Mouse (Mus musculus) frontal cortex, postnatal 36 days (tissue): ENCODE measurements around the gene Kcnh1.
A peak's percentile ranks its signal among the peaks of the same experiment; 100 is the strongest.

ENCODE experiments used
- DNase-seq, 2 experiments: peaks; one replicate each; pipeline ENCODE4 v3.0.0; 2022; ENCODE audit warnings: low spot score in 2 of 2

The Kcnh1 gene

DNA sequence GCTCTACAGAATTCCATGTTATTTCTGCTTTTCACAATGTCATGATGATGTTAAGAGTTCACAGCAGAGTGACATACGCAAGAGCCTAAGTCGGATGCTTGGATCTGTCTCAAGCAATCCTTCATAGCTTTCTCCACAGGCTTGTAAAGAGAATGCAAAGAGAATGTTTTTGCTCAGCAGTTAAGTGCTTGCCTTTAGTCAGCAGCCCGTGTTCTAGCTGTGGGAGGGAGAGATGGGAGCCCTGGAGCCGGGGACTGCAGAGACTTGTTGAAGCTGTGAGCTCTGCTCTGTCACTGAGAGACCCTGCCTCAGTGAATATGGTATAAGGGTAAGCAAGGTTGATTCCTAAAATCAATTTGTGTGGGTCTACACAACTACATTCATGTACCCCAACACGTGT, 78.3 kb downstream of the Kcnh1 start:
- no peak for DNase-seq

- DNase-seq, result peak in 1 of 2 experiments; percentile 62
Observed at GRCm38 (mm10) chr1:192269911-192270310, 79.3 kb downstream of the Kcnh1 start.

DNA sequence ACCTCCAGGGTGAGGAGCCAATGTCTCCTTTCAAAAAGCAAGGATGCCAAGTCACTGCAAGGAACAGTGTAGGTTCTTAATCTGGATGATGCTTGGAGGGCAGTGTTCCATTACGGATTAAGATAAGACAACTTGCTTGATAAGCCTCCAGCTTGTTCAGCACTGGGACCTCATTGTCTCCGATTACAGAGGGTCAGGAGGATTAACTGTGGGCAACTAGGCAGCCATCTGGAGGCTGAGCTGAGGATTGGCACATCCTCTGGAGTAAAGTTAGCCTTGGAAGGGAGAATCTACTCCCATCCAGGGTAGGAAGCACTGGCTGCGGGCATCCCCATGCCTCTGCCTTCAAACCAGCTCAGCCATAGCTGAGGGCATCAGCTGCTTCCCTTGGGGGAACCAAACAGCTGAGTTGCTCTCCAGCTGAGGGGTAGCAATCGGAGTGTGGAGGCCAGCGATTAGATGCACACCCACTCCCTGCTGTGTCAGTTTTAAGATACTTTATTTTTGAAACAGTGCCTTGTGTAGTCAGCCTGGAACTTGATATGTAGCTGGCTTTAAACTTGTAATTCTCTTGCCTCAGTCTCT, 87.3 kb downstream of the Kcnh1 start:
- no peak for DNase-seq

DNA sequence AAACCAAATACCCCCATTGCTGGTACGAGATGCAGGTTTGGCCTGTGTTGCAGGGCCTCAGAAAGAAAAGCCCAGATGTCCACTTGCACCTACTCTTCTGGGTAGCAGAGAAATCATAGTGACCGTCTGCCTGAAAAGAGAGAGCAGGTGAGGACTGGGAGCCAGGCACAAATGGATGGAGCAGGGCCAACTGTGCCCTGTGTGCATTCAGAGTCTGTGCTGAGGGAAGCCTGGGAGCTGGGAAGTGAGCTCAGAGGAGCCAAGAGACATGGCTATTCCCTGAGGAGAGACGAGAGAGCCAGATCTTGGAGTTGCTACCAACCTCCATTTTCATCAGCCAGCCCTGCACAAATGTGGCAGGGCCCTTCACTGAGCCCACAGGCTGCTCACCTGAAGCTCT, 93.8 kb downstream of the Kcnh1 start:
- no peak for DNase-seq

DNA sequence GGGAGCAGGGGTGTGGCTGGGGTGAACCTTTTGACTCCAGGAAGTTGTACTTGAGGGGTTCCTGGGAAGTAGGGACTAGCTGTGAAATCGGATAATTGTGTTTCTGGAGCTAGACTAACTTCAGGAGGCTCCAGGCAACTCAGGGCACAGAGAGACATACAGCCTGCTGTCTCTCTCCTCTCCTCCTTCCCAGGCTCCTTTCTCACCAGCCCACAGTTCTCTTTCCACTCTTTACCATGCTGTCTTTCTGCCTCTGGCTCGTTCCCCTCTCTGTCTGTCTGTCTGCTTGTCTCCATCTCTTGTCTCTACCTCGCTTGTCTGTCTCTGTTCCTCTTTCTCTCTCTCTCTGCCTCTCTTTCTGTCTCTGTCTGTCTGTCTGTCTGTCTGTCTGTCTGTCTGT, 94.4 kb downstream of the Kcnh1 start:
- no peak for DNase-seq

DNA sequence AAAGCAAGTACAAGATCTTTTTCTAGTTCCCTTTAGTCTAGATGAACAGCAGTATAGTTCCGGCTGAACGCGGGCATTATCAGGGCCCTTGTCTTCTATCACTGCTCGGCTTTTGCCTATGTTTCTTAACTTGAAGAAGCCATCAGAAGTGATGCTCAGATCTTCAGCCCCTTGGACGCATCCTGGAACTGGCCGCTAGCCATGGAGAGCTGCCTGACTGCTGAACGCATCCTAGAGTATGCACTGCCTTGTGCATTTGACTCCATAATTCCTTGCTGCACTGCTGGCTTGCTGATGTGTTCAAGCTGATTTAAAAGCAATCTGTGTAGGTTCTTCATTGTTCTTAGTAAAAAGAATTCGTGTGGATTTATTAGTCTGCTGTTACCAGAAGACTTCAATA, 97.9 kb downstream of the Kcnh1 start:
- no peak for DNase-seq

GRCm38 (mm10) chr1:192291286-192291685, 100.7 kb downstream of the Kcnh1 start:
- no peak for DNase-seq

DNA sequence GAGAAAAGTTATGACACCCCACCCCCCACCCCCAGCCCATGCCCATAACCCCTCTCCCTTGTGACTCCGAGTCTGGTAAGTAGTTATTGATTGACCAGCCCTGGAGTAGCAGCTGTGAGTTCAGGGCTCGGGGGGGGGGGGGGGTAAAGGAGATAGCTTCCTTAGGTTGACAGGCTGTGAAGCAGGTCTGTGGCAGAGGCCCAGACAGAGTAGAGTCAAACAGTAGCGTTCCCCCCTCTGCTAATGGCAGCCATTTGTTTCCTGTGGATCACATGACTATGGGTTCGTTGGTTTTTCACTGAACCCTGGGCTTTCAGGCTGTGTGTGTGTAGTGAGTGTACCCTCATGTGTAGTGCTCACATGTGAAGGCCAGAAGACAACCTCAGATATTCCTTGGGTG, 102.8 kb downstream of the Kcnh1 start:
- no peak for DNase-seq

DNA sequence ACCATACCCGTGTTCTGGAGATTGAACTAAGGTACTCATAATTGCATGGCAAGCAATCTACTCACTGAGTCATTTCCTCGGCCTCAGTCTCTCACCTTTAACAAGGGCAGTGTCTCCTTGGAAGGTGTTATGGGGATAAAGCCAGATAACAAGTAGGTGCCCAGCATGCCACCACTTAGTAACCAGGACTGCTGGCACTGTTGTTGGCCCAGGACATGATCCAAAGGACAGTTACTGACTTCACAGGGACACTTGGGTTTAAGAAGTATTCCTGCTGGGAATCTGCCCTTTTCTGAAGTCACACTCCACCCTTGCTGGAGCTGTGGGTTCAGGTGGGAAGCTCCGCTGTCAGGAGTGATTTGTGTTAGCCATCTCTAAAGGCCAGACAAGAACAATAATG, 103.3 kb downstream of the Kcnh1 start:
- DNase-seq, result no peak

DNA sequence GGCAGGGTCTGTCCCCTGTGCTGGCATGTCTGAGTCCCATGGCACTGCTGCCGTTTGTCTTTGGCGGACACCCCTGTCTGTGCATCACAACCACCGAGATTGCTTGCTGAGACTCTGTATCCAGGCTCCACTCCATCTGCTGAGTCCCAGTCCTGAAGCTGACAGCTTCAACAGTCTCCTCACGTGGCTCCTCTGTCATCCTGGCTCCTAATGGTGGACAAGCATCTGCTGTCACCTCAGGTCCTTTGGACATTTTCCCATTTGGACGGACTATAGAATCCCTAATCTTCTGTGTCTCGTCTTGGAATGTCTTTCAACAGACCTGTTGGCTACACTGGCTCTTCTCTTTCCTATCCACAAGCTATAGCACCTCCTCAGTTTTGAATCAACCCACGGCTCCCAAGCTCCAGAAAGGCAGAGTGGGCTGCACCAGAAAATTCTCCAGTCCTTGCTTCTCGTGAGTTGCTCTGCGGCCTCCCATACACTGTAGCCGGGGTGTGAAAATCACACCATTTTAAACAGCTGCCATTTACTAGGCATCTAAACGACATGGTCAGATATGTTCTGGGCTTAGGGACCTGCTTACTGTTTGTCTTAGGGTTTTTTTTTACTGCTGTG, 104.8 kb downstream of the Kcnh1 start:
- DNase-seq, result no peak

DNA sequence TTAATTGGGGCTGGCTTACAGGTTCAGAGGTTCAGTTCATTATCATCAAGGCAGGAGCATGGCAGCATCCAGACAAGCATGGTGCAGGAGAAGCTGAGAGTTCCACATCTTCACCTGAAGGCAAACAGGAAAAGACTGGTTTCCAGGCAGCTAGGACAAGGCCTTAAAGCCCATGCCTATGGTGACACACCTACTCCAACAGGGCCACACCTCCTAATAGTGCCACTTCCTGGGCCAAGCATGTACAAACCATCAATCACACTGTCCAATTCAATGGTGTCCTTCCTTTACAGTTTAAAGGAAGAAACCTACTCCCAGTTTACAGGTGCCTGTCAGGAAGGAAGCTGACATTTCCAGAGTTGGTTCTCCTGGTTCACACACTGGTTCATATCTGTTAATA, 105.3 kb downstream of the Kcnh1 start:
- DNase-seq, result no peak

DNA sequence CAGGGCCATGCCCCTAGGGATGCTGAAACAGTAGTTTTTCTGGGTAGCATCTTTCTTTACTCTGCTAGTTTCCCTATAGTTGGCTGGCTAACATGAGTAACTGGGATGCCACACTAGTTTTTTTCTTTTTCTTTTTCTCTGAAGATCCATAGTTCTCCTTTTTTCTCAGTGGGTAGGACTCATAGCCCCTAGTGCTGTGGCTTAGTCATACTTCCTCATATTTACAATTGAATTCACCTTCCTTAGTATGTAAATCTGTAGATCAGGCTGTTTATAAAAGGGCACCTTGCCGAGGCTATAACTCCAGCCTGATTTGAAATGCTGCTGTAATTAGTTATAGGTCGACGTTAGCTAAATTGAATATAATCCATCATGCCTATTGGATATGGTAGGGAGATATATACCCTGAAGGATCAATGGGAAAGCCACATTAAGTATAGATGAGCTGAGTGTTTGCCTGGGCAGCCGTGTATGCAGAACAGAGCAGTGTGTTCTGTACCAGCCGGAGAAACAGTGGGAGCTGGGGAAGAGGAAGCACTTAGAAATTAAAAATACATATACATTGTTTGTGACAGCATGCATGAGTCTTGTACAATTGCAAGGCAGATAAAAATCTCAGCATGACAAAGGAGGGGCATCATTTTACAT, 107.0 kb downstream of the Kcnh1 start:
- DNase-seq, result no peak

- no peak for DNase-seq
Observed at GRCm38 (mm10) chr1:192300417-192300816, 109.8 kb downstream of the Kcnh1 start.

DNA sequence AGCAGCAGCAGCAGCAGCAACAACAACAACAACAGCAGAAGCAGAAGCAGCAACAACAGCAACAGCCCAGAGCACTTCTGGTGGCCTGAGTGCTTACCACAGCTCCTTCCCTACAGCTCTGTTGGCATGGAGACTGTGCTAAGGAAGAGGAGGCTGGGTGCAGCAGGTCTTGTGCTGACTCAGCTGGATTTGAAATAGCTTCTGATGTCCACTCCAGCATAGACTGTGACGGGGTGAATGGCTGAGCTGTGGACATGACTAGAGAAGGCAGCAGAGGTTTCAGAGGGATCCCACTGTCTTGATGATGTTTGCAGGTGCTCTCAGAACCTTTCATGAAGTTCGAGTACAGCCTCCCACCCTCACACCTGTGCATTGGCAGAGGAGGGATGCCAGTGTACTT, 113.0 kb downstream of the Kcnh1 start:
- DNase-seq, result no peak

DNA sequence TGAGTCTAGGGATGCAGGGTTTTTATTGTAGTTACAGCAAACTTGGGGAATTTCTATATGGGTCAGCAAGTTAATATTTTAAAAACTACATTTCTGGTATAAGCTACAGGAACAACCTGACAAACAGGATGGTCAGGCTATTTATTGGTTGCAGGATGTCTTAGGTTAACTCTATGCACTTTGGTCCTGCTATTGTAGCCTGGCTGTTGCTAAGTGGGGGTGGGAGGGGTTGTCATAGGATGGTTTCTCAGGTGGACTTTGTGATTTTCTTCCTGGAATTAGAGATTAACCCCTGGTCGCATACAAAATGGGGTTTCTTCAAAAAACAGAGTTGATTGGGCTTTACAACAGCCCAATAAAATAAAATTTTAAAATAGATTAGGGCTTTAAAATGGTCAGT, 114.6 kb downstream of the Kcnh1 start:
- no peak for DNase-seq

DNA sequence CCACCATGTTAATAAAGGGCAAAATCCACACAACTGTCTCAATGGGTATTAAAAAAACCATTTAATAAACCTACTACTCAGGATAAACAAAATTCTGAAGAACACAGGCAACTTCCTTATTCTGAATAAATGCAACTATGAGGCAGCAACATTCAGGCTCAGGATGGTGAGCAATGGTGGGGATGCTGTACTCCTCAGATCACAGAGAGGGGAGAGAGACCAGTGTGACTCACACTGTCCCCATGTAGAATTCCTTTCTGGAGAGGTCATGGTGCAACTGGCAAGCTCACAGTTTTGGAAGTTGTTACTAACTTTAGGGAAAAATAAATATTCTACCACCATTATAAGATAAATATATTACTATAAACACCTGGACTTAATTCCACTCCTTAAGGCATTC, 116.5 kb downstream of the Kcnh1 start:
- no peak for DNase-seq

DNA sequence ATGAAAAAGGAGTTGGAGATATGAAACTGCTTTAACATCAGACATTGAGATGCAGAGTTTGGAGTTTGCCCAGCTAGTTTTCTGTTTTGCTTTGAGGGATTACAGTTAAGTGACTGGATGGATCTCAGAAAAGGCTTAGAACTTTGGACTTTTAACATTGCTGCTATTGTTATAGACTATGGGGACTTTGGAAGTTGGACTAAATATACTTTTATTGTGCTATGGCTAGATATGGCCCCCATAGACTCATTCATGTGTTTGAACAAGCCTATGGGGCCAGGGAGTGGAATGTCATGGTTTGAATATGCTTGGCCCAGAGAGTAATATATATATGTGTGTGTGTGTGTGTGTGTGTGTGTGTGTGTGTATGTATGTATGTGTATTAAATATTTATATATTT, 120.7 kb downstream of the Kcnh1 start:
- no peak for DNase-seq

- no peak for DNase-seq
Observed at GRCm38 (mm10) chr1:192311851-192312438, 121.4 kb downstream of the Kcnh1 start.

GRCm38 (mm10) chr1:192312446-192312845, 121.9 kb downstream of the Kcnh1 start:
- DNase-seq, result no peak

DNA sequence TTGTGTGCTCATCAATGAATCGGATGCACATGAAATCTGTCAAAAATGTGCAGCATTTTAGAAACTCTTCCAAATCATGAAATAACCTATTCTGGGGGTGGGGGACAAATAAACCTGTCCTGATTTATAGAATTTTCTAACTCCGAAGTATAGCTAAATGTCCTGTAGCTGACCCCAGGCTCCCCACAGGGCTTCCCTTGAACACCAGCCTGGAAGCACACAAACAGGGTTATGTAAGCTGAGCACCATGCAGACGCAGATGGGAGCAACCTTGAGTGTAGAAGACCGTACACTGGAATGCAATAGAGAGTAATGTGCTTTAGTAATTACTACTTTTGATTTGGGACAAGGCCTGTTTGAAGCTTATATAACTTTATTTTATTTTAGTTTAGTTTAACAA, 122.4 kb downstream of the Kcnh1 start:
- DNase-seq, result no peak

- DNase-seq, result no peak
Observed at GRCm38 (mm10) chr1:192313571-192313972, 123.0 kb downstream of the Kcnh1 start.

DNA sequence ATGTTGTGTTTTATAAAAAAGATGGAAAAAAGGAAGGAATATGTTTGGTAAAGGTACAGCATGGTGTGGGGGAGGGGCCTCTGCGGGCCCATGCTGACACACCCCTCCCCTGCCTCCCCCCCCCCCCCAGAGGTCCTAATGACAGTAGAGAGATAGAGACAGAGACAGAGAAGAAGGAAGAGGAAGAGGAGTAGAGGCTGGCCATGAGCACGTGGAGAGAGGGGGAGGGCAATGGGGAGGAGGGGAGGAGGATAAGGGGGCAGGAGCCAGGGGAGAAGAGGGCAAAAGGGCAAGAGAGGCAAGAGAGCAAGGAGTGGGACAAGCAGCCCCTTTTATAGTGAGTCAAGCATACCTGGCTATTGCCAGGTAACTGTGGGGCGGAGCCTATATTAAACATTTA, 123.5 kb downstream of the Kcnh1 start:
- no peak for DNase-seq

GRCm38 (mm10) chr1:192315392-192316070, 125.0 kb downstream of the Kcnh1 start:
- no peak for DNase-seq
